Mouse (Mus musculus): ENCODE measurements around the gene Prkaa2. TPM values are rescaled to one million over a fixed set of nuclear protein-coding genes. Genes with fewer than 3 reads are reported as not detected.

Gene Prkaa2
- total RNA-seq, 1 experiment, result 3.9 TPM

DNA sequence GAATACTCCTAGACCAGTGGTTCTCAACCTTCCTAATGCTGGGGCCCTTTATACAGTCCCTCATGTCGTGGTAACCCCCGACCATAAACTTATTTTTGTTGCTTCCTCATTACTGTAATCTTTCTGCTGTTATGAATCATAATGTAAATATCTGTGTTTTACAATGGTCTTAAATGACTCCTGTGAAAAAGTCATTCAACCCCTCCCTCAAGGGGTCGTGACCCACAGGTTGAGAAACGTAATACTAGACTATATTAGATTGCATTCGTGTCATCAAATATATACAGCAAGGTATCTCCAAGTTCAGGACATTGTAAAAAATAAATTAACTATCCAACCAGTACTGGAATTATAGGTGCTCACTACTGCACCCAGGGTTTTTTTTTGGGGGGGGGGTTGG lies 3.4 kb upstream of the Prkaa2 start:
- no peak overlapping the region for H3K9ac ChIP-seq (ENCODE audit: insufficient read depth, low read depth, low read length, poor library complexity, severe bottlenecking)
- no peak overlapping the region for H3K27ac ChIP-seq (ENCODE audit: insufficient read depth, low read depth, low read length, poor library complexity, severe bottlenecking)
- in situ Hi-C loops (cut with MboI; ENCODE audit: low sequenced_read_pairs in 2 of 2, unreplicated experiment in 2 of 2), result no loop called here
- H3K9me3 ChIP-seq (ENCODE audit: control insufficient read depth, insufficient read depth, low read depth, low read length), result no peaks in the 10 kb centered on the region
- H3K4me1 ChIP-seq (ENCODE audit: control insufficient read depth in 2 of 2, insufficient read depth in 2 of 2, low read length in 2 of 2, poor library complexity in 1 of 2), result peaks cover 2 to 5% of the 10 kb centered on the region in 2 experiments; a peak in 2 of 4 replicates
- no peak for DNase-seq (ENCODE audit: low read depth, low spot score)
- H3K36me3 ChIP-seq (ENCODE audit: control insufficient read depth, insufficient read depth, low read length, poor library complexity, severe bottlenecking), result no peaks in the 10 kb centered on the region
- H3K4me3 ChIP-seq (ENCODE audit: insufficient read depth in 1 of 2, low read depth in 1 of 2, low read length in 2 of 2, poor library complexity in 1 of 2, severe bottlenecking in 1 of 2), result no peak overlapping the region
- TF ChIP-seq CHD2 (IDR thresholded peaks at IDR 0.05; ENCODE audit: low read depth, low read length) (peak; percentile 77), ZNF384 (IDR thresholded peaks at IDR 0.05; ENCODE audit: low read depth, low read length) (no peak)

DNA sequence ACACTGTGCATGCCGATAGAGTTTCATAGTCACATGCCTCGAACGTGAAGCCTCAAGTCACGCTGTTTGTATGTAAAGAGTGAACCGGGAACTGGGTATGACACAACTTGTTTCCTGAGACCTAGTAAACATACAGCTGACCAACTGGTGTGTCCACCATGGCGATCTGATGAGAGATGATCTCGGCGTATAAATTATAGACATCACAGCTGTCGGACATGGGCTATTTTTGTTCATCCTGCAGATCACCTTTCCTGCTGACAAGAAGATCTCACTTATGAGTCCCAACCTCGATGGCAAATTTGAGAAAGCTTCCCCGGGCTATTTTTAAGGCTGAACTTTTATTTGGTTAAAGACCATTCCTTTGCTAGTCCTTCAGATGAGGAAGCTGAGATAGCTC lies 2.1 kb upstream of the Prkaa2 start:
- TF ChIP-seq MAFK (IDR thresholded peaks at IDR 0.05; ENCODE audit: insufficient read depth, low read depth, low read length) (no peak), ZC3H11A (IDR thresholded peaks at IDR 0.05; ENCODE audit: borderline replicate concordance, low read depth, low read length) (no peak), HCFC1 (IDR thresholded peaks at IDR 0.05; ENCODE audit: borderline replicate concordance, insufficient read depth, low read length) (no peak), CHD2 (IDR thresholded peaks at IDR 0.05; ENCODE audit: low read depth, low read length) (no peak), ZNF384 (IDR thresholded peaks at IDR 0.05; ENCODE audit: low read depth, low read length) (no peak)
- DNase-seq (ENCODE audit: low read depth, low spot score), result no peak
- H3K27ac ChIP-seq (ENCODE audit: insufficient read depth, low read depth, low read length, poor library complexity, severe bottlenecking), result no peak overlapping the region
- no peaks in the 10 kb centered on the region for H3K9me3 ChIP-seq (ENCODE audit: control insufficient read depth, insufficient read depth, low read depth, low read length)
- H3K36me3 ChIP-seq (ENCODE audit: control insufficient read depth, insufficient read depth, low read length, poor library complexity, severe bottlenecking), result no peaks in the 10 kb centered on the region
- H3K4me3 ChIP-seq (ENCODE audit: insufficient read depth in 1 of 2, low read depth in 1 of 2, low read length in 2 of 2, poor library complexity in 1 of 2, severe bottlenecking in 1 of 2), result no peak overlapping the region
- in situ Hi-C loops (cut with MboI; ENCODE audit: low sequenced_read_pairs in 2 of 2, unreplicated experiment in 2 of 2), result no loop called here
- no peak overlapping the region for H3K9ac ChIP-seq (ENCODE audit: insufficient read depth, low read depth, low read length, poor library complexity, severe bottlenecking)
- peaks cover 2 to 5% of the 10 kb centered on the region in 2 experiments; a peak in 2 of 4 replicates for H3K4me1 ChIP-seq (ENCODE audit: control insufficient read depth in 2 of 2, insufficient read depth in 2 of 2, low read length in 2 of 2, poor library complexity in 1 of 2)

DNA sequence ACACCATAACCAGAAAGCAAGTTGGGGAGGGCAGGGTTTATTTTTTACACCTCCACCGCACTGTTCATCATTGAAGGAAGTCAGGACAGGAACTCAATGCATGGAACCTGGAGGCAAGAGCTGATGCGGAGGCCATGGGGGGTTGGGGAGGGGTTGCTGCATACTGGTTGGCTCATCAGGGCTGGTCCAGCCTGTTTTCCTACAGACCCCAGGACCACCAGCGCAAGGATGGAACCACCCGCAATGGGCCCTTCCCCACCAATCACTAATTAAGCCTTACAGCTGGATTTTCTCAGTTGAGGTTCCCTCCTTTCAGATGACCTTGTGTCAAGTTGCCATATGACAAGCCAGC lies 970 bp upstream of the Prkaa2 start:
- Histone ChIP-seq H3K9ac (ENCODE audit: insufficient read depth, low read depth, low read length, poor library complexity, severe bottlenecking) (no peak overlapping the region), H3K4me3 (ENCODE audit: insufficient read depth in 1 of 2, low read depth in 1 of 2, low read length in 2 of 2, poor library complexity in 1 of 2, severe bottlenecking in 1 of 2) (peak overlapping the region in 1 of 2 experiments; percentile 91; a peak in 2 of 4 replicates)
- TF ChIP-seq MAFK (IDR thresholded peaks at IDR 0.05; ENCODE audit: insufficient read depth, low read depth, low read length) (no peak), ZNF384 (IDR thresholded peaks at IDR 0.05; ENCODE audit: low read depth, low read length) (no peak), HCFC1 (IDR thresholded peaks at IDR 0.05; ENCODE audit: borderline replicate concordance, insufficient read depth, low read length) (no peak), ZC3H11A (IDR thresholded peaks at IDR 0.05; ENCODE audit: borderline replicate concordance, low read depth, low read length) (no peak), CHD2 (IDR thresholded peaks at IDR 0.05; ENCODE audit: low read depth, low read length) (no peak)

DNA sequence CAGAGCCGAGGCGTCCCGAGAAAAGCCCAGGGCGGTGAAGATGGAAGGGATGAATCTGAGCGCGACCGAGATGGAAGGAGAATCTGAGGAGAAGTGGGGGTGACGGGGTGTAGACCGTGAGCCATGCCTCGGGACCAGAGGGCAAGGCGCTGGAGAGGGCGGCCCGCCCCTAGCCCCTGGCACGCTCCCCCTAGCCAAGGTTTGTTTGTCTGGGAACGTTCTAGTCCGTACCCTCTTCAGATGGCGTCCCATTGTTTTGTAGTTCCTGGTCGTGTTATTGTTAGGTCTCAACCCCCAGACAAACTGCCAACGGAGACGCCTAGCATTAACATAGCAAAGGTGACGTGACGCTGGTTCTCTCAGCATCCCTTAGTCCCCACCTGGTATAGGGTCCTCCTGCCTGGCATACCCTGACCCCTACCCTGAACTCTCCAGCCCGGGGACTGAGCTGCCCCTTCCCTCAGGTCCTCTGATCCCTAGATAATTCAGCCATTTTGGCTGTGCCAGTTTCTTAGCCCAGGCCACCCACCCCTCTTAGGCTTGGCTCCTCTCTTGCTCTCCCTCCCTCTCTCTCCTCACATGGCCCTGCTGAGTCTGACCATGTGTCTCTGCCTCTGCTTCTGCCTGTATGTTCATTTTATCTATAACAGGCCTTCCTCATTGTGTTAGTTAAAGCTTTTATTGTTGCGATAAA lies 447 bp upstream of the Prkaa2 start:
- in situ Hi-C loops (cut with MboI; ENCODE audit: low sequenced_read_pairs in 2 of 2, unreplicated experiment in 2 of 2), result no loop called here
- no peak for TF ChIP-seq CHD2 (IDR thresholded peaks at IDR 0.05; ENCODE audit: low read depth, low read length)
- peak; percentile 9; the same call in 1 of the 2 replicates for TF ChIP-seq HCFC1 (IDR thresholded peaks at IDR 0.05; ENCODE audit: borderline replicate concordance, insufficient read depth, low read length)
- H3K9ac ChIP-seq (ENCODE audit: insufficient read depth, low read depth, low read length, poor library complexity, severe bottlenecking), result peak overlapping the region; percentile 69
- peaks cover 2 to 5% of the 10 kb centered on the region in 2 experiments; a peak in 2 of 4 replicates for H3K4me1 ChIP-seq (ENCODE audit: control insufficient read depth in 2 of 2, insufficient read depth in 2 of 2, low read length in 2 of 2, poor library complexity in 1 of 2)
- H3K9me3 ChIP-seq (ENCODE audit: control insufficient read depth, insufficient read depth, low read depth, low read length), result no peaks in the 10 kb centered on the region
- H3K27ac ChIP-seq (ENCODE audit: insufficient read depth, low read depth, low read length, poor library complexity, severe bottlenecking), result no peak overlapping the region
- DNase-seq (ENCODE audit: low read depth, low spot score), result peak; percentile 25
- no peaks in the 10 kb centered on the region for H3K36me3 ChIP-seq (ENCODE audit: control insufficient read depth, insufficient read depth, low read length, poor library complexity, severe bottlenecking)
- peak overlapping the region; percentile 82 to 91 for H3K4me3 ChIP-seq (ENCODE audit: insufficient read depth in 1 of 2, low read depth in 1 of 2, low read length in 2 of 2, poor library complexity in 1 of 2, severe bottlenecking in 1 of 2)

More for the DNA sequence above, 970 bp upstream of the Prkaa2 start:
- no peak overlapping the region for H3K27ac ChIP-seq (ENCODE audit: insufficient read depth, low read depth, low read length, poor library complexity, severe bottlenecking)
- no peaks in the 10 kb centered on the region for H3K9me3 ChIP-seq (ENCODE audit: control insufficient read depth, insufficient read depth, low read depth, low read length)
- peaks cover 2 to 5% of the 10 kb centered on the region in 2 experiments; a peak in 2 of 4 replicates for H3K4me1 ChIP-seq (ENCODE audit: control insufficient read depth in 2 of 2, insufficient read depth in 2 of 2, low read length in 2 of 2, poor library complexity in 1 of 2)
- in situ Hi-C loops (cut with MboI; ENCODE audit: low sequenced_read_pairs in 2 of 2, unreplicated experiment in 2 of 2), result no loop called here
- DNase-seq (ENCODE audit: low read depth, low spot score), result no peak
- H3K36me3 ChIP-seq (ENCODE audit: control insufficient read depth, insufficient read depth, low read length, poor library complexity, severe bottlenecking), result no peaks in the 10 kb centered on the region

Measured in ES-E14 (cell line).